Mouse (Mus musculus): ENCODE data around the gene Tmie. TPM values are rescaled to one million over a fixed set of nuclear protein-coding genes. Genes with fewer than 3 reads are reported as not detected.

Gene Tmie
- polyA plus RNA-seq, 1 experiment from 2014 or later, result 1.8 TPM

- Histone ChIP-seq H3K4me3 (replicated peaks) (no peak overlapping the region), H3K27ac (replicated peaks) (no peak overlapping the region), H3K9ac (no peak overlapping the region), H3K9me3 (replicated peaks) (no peaks in the 10 kb centered on the region), H3K4me1 (replicated peaks) (no peaks in the 10 kb centered on the region), H3K36me3 (replicated peaks) (no peaks in the 10 kb centered on the region), H3K4me2 (no peak overlapping the region), H3K27me3 (no peaks in the 10 kb centered on the region)
- WGBS (ENCODE audit: insufficient replicate concordance), result 68% methylated on average over 4 of the region's 4 CpGs
- no peak for ATAC-seq (ENCODE audit: insufficient read depth)
These were observed 22.4 kb upstream of the Tmie start for GRCm38 (mm10) chr9:110902271-110902670.

DNA sequence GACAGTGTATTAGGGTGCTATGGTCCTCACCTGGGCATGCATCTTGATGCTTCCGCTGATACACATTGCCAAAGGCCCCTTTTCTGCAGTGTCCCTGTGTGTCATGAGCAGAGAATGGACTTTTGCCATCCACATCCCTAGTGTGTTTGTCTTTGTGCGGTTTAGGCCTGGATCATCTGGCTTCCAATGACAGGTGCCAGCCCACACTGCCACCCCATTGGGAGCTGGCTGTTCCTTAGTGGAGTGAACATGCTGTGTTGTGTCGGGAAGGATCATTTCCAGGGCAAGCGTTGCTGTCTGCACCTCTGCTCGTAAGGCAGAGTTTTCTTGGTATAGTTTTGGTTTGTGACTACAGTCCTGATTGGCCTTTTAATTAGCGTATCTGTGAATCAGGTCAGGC is 21.3 kb upstream of the Tmie start:
- Histone ChIP-seq H3K9me3 (replicated peaks) (no peaks in the 10 kb centered on the region), H3K4me3 (replicated peaks) (no peak overlapping the region), H3K4me1 (replicated peaks) (no peaks in the 10 kb centered on the region), H3K36me3 (replicated peaks) (no peaks in the 10 kb centered on the region), H3K9ac (no peak overlapping the region), H3K27me3 (no peaks in the 10 kb centered on the region), H3K4me2 (no peak overlapping the region), H3K27ac (replicated peaks) (no peak overlapping the region)
- WGBS (ENCODE audit: insufficient replicate concordance), result 63% methylated on average over 6 of the region's 6 CpGs
- ATAC-seq (ENCODE audit: insufficient read depth), result no peak

GRCm38 (mm10) chr9:110899451-110900008 is 19.6 kb upstream of the Tmie start:
- 61% methylated on average over 10 of the region's 10 CpGs for WGBS (ENCODE audit: insufficient replicate concordance)
- no peak overlapping the region for H3K4me3 ChIP-seq (replicated peaks)

GRCm38 (mm10) chr9:110896595-110896994 is 16.7 kb upstream of the Tmie start:
- 12% methylated on average over 6 of the region's 6 CpGs for WGBS (ENCODE audit: insufficient replicate concordance)
- H3K4me3 ChIP-seq (replicated peaks), result no peak overlapping the region
- no peak for ATAC-seq (ENCODE audit: insufficient read depth)
- no peak overlapping the region for H3K9ac ChIP-seq
- H3K9me3 ChIP-seq (replicated peaks), result no peaks in the 10 kb centered on the region
- H3K27me3 ChIP-seq, result no peaks in the 10 kb centered on the region
- H3K36me3 ChIP-seq (replicated peaks), result no peaks in the 10 kb centered on the region
- H3K4me2 ChIP-seq, result no peak overlapping the region
- H3K4me1 ChIP-seq (replicated peaks), result peaks cover 11% of the 10 kb centered on the region
- no peak overlapping the region for H3K27ac ChIP-seq (replicated peaks)

More at GRCm38 (mm10) chr9:110899451-110900008, 19.6 kb upstream of the Tmie start:
- H3K9ac ChIP-seq, result no peak overlapping the region
- no peak overlapping the region for H3K27ac ChIP-seq (replicated peaks)
- no peak overlapping the region for H3K4me2 ChIP-seq
- no peaks in the 10 kb centered on the region for H3K36me3 ChIP-seq (replicated peaks)
- no peaks in the 10 kb centered on the region for H3K9me3 ChIP-seq (replicated peaks)
- peaks cover 2% of the 10 kb centered on the region; the same call in 1 of the 2 replicates for H3K4me1 ChIP-seq (replicated peaks)
- ATAC-seq (ENCODE audit: insufficient read depth), result no peak
- no peaks in the 10 kb centered on the region for H3K27me3 ChIP-seq

- H3K27me3 ChIP-seq, result no peaks in the 10 kb centered on the region
- H3K9me3 ChIP-seq (replicated peaks), result no peaks in the 10 kb centered on the region
- no peak overlapping the region for H3K4me3 ChIP-seq (replicated peaks)
- 41% methylated on average over 7 of the region's 7 CpGs for WGBS (ENCODE audit: insufficient replicate concordance)
- no peak overlapping the region for H3K9ac ChIP-seq
- ATAC-seq (ENCODE audit: insufficient read depth), result no peak
- no peaks in the 10 kb centered on the region for H3K36me3 ChIP-seq (replicated peaks)
- H3K27ac ChIP-seq (replicated peaks), result no peak overlapping the region
- H3K4me2 ChIP-seq, result no peak overlapping the region
- peaks cover 17% of the 10 kb centered on the region for H3K4me1 ChIP-seq (replicated peaks)
These were observed 16.1 kb upstream of the Tmie start for GRCm38 (mm10) chr9:110895994-110896393.

GRCm38 (mm10) chr9:110895507-110895906 is 15.6 kb upstream of the Tmie start:
- no peak overlapping the region for H3K27ac ChIP-seq (replicated peaks)
- 44% methylated on average over 5 of the region's 5 CpGs for WGBS (ENCODE audit: insufficient replicate concordance)

GRCm38 (mm10) chr9:110893429-110893828 is 13.5 kb upstream of the Tmie start:
- Histone ChIP-seq H3K36me3 (replicated peaks) (no peaks in the 10 kb centered on the region), H3K4me2 (peak overlapping the region; percentile 13; the same call in 1 of the 2 replicates), H3K9ac (no peak overlapping the region), H3K9me3 (replicated peaks) (no peaks in the 10 kb centered on the region), H3K27ac (replicated peaks) (no peak overlapping the region), H3K4me3 (replicated peaks) (no peak overlapping the region), H3K27me3 (no peaks in the 10 kb centered on the region), H3K4me1 (replicated peaks) (peaks cover 35% of the 10 kb centered on the region)
- 40% methylated on average over 10 of the region's 10 CpGs for WGBS (ENCODE audit: insufficient replicate concordance)
- ATAC-seq (ENCODE audit: insufficient read depth), result no peak

More at GRCm38 (mm10) chr9:110895507-110895906, 15.6 kb upstream of the Tmie start:
- Histone ChIP-seq H3K4me1 (replicated peaks) (peaks cover 22% of the 10 kb centered on the region), H3K9me3 (replicated peaks) (no peaks in the 10 kb centered on the region), H3K9ac (no peak overlapping the region), H3K4me3 (replicated peaks) (no peak overlapping the region), H3K4me2 (no peak overlapping the region), H3K36me3 (replicated peaks) (no peaks in the 10 kb centered on the region), H3K27me3 (no peaks in the 10 kb centered on the region)
- ATAC-seq (ENCODE audit: insufficient read depth), result no peak

DNA sequence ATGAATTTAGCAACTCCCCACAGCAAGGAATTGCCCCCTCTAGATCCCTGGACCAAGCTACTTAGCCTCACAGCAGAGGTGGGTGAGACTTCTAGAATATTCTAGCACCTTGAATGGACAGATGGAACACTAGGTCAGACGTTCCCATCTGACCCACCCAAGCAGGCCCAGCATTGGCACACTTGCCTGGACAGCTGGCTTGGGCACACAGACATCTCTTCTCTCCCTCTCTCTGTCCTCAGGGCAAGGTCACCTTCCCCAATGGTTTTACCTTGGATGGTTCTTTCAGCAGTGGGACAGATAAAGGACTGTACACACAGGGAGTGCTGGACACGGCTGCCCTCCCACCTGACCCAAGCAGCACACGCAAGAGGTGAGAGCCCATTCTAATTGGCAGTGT is 12.6 kb upstream of the Tmie start:
- Histone ChIP-seq H3K27me3 (no peaks in the 10 kb centered on the region), H3K4me2 (no peak overlapping the region), H3K9ac (no peak overlapping the region), H3K36me3 (replicated peaks) (no peaks in the 10 kb centered on the region), H3K4me1 (replicated peaks) (peaks cover 41% of the 10 kb centered on the region), H3K4me3 (replicated peaks) (no peak overlapping the region), H3K9me3 (replicated peaks) (no peaks in the 10 kb centered on the region), H3K27ac (replicated peaks) (no peak overlapping the region)
- 59% methylated on average over 3 of the region's 3 CpGs for WGBS (ENCODE audit: insufficient replicate concordance)
- no peak for ATAC-seq (ENCODE audit: insufficient read depth)

DNA sequence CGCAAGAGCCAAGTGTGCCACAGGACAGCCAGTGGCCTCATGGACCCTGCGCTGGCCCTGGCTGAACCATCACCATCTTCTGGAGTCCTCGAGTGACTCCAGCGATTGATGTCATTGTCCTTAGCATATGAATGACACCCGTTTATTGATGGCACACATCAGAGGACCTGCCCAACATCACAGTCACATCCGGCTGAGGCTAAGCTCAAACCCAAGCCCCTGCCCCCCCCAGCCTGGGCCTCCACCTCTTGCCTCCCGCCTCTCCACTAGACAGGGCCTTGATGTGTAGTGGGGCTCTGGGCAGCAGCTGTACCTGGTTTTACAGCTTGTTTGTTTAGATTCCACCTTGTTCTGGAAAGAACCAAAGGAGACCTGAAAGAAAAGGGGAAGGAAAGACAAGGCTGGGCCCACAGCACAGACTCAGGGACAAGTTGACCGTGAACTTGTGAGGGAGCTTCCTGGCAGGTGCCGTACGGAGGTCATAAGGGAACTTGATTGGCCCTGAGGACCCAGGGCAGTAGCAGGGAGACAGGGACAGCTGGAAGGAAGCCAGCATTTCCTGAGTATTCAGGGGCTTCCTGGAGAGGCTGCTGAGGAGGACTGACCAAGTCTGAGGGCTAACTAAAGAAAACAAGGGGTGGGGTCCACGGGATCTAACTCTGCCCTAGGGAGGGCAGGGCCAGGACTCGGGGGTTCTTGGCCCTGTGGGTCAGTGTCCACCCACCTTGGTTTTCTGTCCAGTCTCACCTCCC is 11.3 kb upstream of the Tmie start:
- WGBS (ENCODE audit: insufficient replicate concordance), result 43% methylated on average over 12 of the region's 12 CpGs
- no peak overlapping the region for H3K9ac ChIP-seq
- H3K4me2 ChIP-seq, result no peak overlapping the region
- no peaks in the 10 kb centered on the region for H3K36me3 ChIP-seq (replicated peaks)
- no peaks in the 10 kb centered on the region for H3K9me3 ChIP-seq (replicated peaks)
- H3K27me3 ChIP-seq, result no peaks in the 10 kb centered on the region
- H3K4me3 ChIP-seq (replicated peaks), result no peak overlapping the region
- H3K4me1 ChIP-seq (replicated peaks), result peaks cover 41% of the 10 kb centered on the region
- no peak for ATAC-seq (ENCODE audit: insufficient read depth)
- H3K27ac ChIP-seq (replicated peaks), result no peak overlapping the region

GRCm38 (mm10) chr9:110890026-110890783 is 10.3 kb upstream of the Tmie start:
- Histone ChIP-seq H3K27ac (replicated peaks) (no peak overlapping the region), H3K36me3 (replicated peaks) (no peaks in the 10 kb centered on the region), H3K4me3 (replicated peaks) (peak overlapping the region; percentile 10; the same call in 1 of the 2 replicates), H3K4me1 (replicated peaks) (peaks cover 39% of the 10 kb centered on the region), H3K9me3 (replicated peaks) (no peaks in the 10 kb centered on the region), H3K9ac (no peak overlapping the region), H3K27me3 (no peaks in the 10 kb centered on the region), H3K4me2 (peak overlapping the region; percentile 42; the same call in 1 of the 2 replicates)
- peak; percentile 52 for ATAC-seq (ENCODE audit: insufficient read depth)
- WGBS (ENCODE audit: insufficient replicate concordance), result 19% methylated on average over 21 of the region's 21 CpGs

- Histone ChIP-seq H3K4me2 (no peak overlapping the region), H3K9ac (no peak overlapping the region), H3K27me3 (no peaks in the 10 kb centered on the region), H3K27ac (replicated peaks) (no peak overlapping the region), H3K4me1 (replicated peaks) (peaks cover 38% of the 10 kb centered on the region), H3K9me3 (replicated peaks) (no peaks in the 10 kb centered on the region), H3K36me3 (replicated peaks) (no peaks in the 10 kb centered on the region), H3K4me3 (replicated peaks) (no peak overlapping the region)
- WGBS (ENCODE audit: insufficient replicate concordance), result 71% methylated on average over 14 of the region's 14 CpGs
- ATAC-seq (ENCODE audit: insufficient read depth), result no peak
These were observed 9.0 kb upstream of the Tmie start for GRCm38 (mm10) chr9:110888935-110889334.
